Mouse (Mus musculus) kidney, embryonic 16.5 days (tissue): ENCODE data around the gene Morn1. TPM values are rescaled to one million over a fixed set of nuclear protein-coding genes. Genes with fewer than 3 reads are reported as not detected.

Experiments
- ATAC-seq: fragments of 200-750 bp; cut with Nextera tagmentation; 2 replicates; pipeline ENCODE4 v1.8.0; 2017; ENCODE audit warnings: moderate TSS enrichment; ENCODE audit not compliant: low FRiP score, low TSS enrichment
- H3K27ac ChIP-seq: fragments of 300-500 bp; sonication (generic); 2 replicates; pipeline ENCODE4 v1.5.1; 2014; ENCODE audit warnings: low read length
- H3K27me3 ChIP-seq: fragments of 300-500 bp; sonication (generic); 2 replicates; pipeline ENCODE4 v1.6.1; 2014; ENCODE audit warnings: low read length, control low read depth, mixed read lengths; ENCODE audit not compliant: insufficient read depth
- H3K36me3 ChIP-seq: fragments of 300-500 bp; sonication (generic); 2 replicates; pipeline ENCODE4 v1.6.1; 2014; ENCODE audit warnings: low read length, control low read depth, mixed read lengths; ENCODE audit not compliant: insufficient read depth
- H3K4me1 ChIP-seq: fragments of 300-500 bp; sonication (generic); 2 replicates; pipeline ENCODE4 v1.6.1; 2014; ENCODE audit warnings: low read length, control low read depth, mixed read lengths; ENCODE audit not compliant: insufficient read depth
- H3K4me2 ChIP-seq: fragments of 300-500 bp; sonication (generic); replicated peaks from 2 replicates; pipeline ENCODE4 v1.6.1; 2014; ENCODE audit warnings: low read depth, low read length
- H3K4me3 ChIP-seq: fragments of 300-500 bp; sonication (generic); 2 replicates; pipeline ENCODE4 v1.5.1; 2014; ENCODE audit warnings: mild to moderate bottlenecking, low read length
- H3K9ac ChIP-seq: fragments of 300-500 bp; sonication (generic); replicated peaks from 2 replicates; pipeline ENCODE4 v1.6.1; 2014; ENCODE audit warnings: low read length
- H3K9me3 ChIP-seq: fragments of 300-500 bp; sonication (generic); 2 replicates; pipeline ENCODE4 v1.6.1; 2016; ENCODE audit warnings: low read length, control low read depth
- WGBS: fragments of 180-500 bp; shearing (Covaris S2); extraction: QIAGEN DNeasy Blood & Tissue Kit; methylation state at CpG from one replicate; pipeline ENCODE4 v1.1.7; 2014; 5-methylcytosine and 5-hydroxymethylcytosine counted together
- polyA plus RNA-seq: library from polyadenylated mRNA; unstranded; fragments of >200 nt; fragmentation: Nextera tagmentation; extraction: Ambion mirVana; gene quantifications from 2 replicates; pipeline ENCODE4 v1.2.1, GENCODE M21; 2015

The Morn1 gene
- polyA plus RNA-seq, 1 experiment from 2014 or later, result 7.0 TPM

DNA sequence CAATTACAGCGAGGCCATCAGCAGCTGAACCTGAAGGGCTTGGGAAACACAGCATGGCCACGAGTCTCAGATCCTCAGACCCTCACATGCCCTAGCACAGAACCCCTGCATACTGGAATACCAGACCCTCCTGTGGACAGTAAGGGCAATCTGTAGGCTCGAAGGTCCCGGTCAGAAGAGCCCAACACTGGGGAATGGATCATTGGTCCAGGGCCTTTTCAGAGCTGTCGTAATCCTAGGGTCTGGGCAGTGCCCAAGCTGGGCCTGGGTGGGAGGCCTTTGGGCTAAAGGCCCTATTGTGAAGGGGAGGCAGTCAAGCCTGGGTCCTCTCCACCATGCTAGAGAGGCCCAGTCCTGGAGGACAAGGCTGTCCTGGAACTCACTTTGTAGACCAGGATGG lies 56.5 kb downstream of the Morn1 start:
- Histone ChIP-seq H3K36me3 (no peaks in the 10 kb centered on the region), H3K9ac (no peak overlapping the region), H3K27me3 (no peaks in the 10 kb centered on the region), H3K9me3 (no peaks in the 10 kb centered on the region), H3K4me3 (no peak overlapping the region), H3K27ac (no peak overlapping the region), H3K4me2 (no peak overlapping the region), H3K4me1 (peaks cover 48% of the 10 kb centered on the region)
- no peak for ATAC-seq
- 91% methylated on average over 5 of the region's 5 CpGs for WGBS

DNA sequence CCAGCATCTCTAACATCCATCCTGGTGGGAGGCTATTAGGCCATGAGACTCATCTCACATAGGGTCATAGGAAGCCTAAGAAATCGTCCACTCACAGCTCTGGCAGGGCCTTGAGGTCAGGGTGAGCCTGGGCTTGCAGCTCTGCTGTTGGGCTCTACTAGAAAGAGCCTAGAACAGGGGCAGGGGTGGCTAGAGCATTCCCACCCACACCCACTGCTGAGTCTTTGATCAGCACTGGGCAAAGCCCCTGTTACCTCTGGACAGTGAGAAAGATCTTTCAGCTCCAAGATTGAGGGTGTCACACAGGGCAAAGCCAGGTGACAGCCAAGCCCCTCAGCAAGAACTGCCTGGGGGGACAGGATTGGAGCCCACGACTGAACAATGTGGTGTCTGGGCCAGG lies 57.0 kb downstream of the Morn1 start:
- no peaks in the 10 kb centered on the region for H3K9me3 ChIP-seq
- no peak for ATAC-seq
- WGBS, result 46% methylated on average over 2 of the region's 2 CpGs
- H3K27ac ChIP-seq, result peak overlapping the region; percentile 91
- H3K36me3 ChIP-seq, result no peaks in the 10 kb centered on the region
- no peak overlapping the region for H3K4me2 ChIP-seq
- peaks cover 43% of the 10 kb centered on the region for H3K4me1 ChIP-seq
- H3K4me3 ChIP-seq, result no peak overlapping the region
- no peaks in the 10 kb centered on the region for H3K27me3 ChIP-seq
- peak overlapping the region; percentile 31; the same call in 1 of the 2 replicates for H3K9ac ChIP-seq

- peak overlapping the region; percentile 39 for H3K9ac ChIP-seq
- H3K4me1 ChIP-seq, result peaks cover 43% of the 10 kb centered on the region
- H3K27ac ChIP-seq, result peak overlapping the region; percentile 91
- H3K4me3 ChIP-seq, result no peak overlapping the region
- no peaks in the 10 kb centered on the region for H3K27me3 ChIP-seq
- no peaks in the 10 kb centered on the region for H3K9me3 ChIP-seq
- 46% methylated on average over 12 of the region's 12 CpGs for WGBS
- no peaks in the 10 kb centered on the region for H3K36me3 ChIP-seq
- no peak overlapping the region for H3K4me2 ChIP-seq
- ATAC-seq, result peak; percentile 60
Observed at GRCm38 (mm10) chr4:155143871-155144502, 57.6 kb downstream of the Morn1 start.

DNA sequence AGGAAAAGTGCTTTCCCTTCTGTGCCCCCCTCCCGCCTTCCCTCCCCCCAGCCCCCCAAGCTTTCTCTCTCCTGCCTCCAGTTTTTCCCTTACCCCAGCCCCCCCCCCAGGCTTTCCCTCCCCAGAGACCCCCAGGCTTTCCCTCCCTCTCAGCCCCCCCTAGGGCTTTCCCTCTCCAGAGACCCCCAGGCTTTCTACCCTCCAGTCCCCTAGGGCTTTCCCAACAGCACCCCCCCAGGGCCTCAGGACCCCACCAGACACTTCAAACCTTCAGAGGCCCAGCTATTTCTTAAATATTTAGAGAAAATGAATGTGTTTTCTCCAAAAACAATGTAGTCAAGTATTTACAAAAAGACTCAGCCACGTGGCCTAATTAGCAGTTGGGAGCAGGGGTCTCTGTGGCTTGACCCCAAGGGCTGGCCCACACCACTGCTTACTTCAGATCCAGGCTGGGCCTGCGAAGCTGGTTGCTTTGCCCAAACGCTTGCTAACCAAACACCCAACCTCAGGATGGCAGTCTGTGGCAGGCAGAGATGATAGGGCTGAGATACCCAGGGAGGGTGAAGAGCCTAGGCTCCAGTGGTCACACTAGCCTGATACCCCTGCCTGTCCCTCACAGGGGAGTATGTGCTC lies 58.3 kb downstream of the Morn1 start:
- peak overlapping the region; percentile 39; the same call in 1 of the 2 replicates for H3K9ac ChIP-seq
- no peaks in the 10 kb centered on the region for H3K9me3 ChIP-seq
- H3K4me2 ChIP-seq, result no peak overlapping the region
- peak overlapping the region; percentile 91 for H3K27ac ChIP-seq
- WGBS, result 48% methylated on average over 4 of the region's 4 CpGs
- H3K27me3 ChIP-seq, result no peaks in the 10 kb centered on the region
- H3K4me3 ChIP-seq, result no peak overlapping the region
- peaks cover 50% of the 10 kb centered on the region for H3K4me1 ChIP-seq
- no peaks in the 10 kb centered on the region for H3K36me3 ChIP-seq
- no peak for ATAC-seq

DNA sequence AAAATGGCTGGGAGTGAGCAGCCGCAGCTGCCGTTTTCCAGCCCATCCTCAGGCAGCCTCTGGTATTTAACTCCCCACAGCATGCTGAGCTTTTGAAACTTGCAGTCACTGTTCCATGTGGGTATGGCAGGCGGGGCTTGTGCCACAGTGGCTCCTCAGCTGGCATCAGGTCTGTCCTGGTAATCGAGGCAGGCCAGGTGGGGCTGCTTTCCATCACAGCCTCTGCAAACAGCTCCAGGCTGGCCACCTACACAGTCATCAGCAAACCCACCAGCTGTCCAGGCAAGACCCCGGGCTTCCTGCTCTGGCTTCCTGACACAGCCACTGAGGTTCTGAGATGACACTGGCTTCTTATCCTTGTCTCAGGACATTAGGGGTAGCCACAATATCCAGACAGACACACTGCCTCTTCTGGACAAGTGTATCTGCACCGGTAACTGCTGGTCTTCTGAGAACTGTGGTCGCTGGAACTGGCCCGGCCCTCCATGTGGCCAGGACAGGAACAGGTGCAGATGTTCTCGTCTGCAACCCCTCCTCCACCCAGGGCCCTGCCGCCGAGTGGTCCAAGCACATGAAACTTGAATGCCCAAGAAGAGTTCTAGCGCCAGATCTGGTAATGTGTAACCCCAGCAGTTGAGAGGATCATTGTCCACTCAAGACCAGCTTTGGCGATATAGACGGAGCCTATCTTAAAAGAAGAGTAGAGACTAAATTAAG lies 59.9 kb downstream of the Morn1 start:
- peaks cover 54% of the 10 kb centered on the region for H3K4me1 ChIP-seq
- peak overlapping the region; percentile 47; the same call in 1 of the 2 replicates for H3K27ac ChIP-seq
- ATAC-seq, result no peak
- no peaks in the 10 kb centered on the region for H3K27me3 ChIP-seq
- 61% methylated on average over 14 of the region's 14 CpGs for WGBS
- H3K36me3 ChIP-seq, result no peaks in the 10 kb centered on the region
- H3K4me2 ChIP-seq, result no peak overlapping the region
- no peak overlapping the region for H3K4me3 ChIP-seq
- no peaks in the 10 kb centered on the region for H3K9me3 ChIP-seq
- 0 out of 2 replicates have a peak overlapping the region, but pooled peaks have one; percentile 7 for H3K9ac ChIP-seq

- no peak for ATAC-seq
- Histone ChIP-seq H3K4me1 (peaks cover 62% of the 10 kb centered on the region), H3K4me2 (no peak overlapping the region), H3K36me3 (no peaks in the 10 kb centered on the region), H3K9ac (no peak overlapping the region), H3K4me3 (no peak overlapping the region), H3K9me3 (no peaks in the 10 kb centered on the region), H3K27me3 (no peaks in the 10 kb centered on the region), H3K27ac (peak overlapping the region; percentile 85)
- 82% methylated on average over 4 of the region's 4 CpGs for WGBS
Observed at GRCm38 (mm10) chr4:155148453-155148852, 62.1 kb downstream of the Morn1 start.

- H3K4me2 ChIP-seq, result no peak overlapping the region
- H3K4me1 ChIP-seq, result peaks cover 56% of the 10 kb centered on the region
Observed at GRCm38 (mm10) chr4:155148910-155149698, 62.7 kb downstream of the Morn1 start.

DNA sequence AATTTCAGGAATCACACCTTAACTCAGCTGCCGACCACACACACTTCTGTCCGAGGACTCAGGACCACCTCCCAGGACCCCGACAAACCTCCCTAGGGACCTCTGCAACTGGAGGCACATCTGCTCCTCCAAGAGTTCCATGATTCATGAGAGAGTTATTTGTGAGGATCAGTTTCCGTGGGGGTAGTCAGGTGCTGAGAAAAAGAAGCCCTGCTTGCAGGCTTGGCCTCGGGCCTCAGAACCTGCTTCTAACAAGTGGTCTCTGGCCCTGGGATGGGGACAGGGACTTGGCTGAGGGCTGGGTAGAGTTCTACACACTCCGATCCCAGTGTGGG lies 63.5 kb downstream of the Morn1 start:
- H3K4me3 ChIP-seq, result no peak overlapping the region; the same call in 1 of the 2 replicates
- peak; percentile 4; the same call in 1 of the 2 replicates for ATAC-seq
- H3K27ac ChIP-seq, result peak overlapping the region; percentile 85
- WGBS, result 41% methylated on average over 6 of the region's 6 CpGs
- H3K27me3 ChIP-seq, result no peaks in the 10 kb centered on the region
- H3K4me1 ChIP-seq, result peaks cover 52% of the 10 kb centered on the region
- H3K36me3 ChIP-seq, result peaks cover 8% of the 10 kb centered on the region; the same call in 1 of the 2 replicates
- no peaks in the 10 kb centered on the region for H3K9me3 ChIP-seq
- H3K4me2 ChIP-seq, result peak overlapping the region; percentile 89
- peak overlapping the region; percentile 77; the same call in 1 of the 2 replicates for H3K9ac ChIP-seq

More at GRCm38 (mm10) chr4:155148910-155149698, 62.7 kb downstream of the Morn1 start:
- Histone ChIP-seq H3K27ac (peak overlapping the region; percentile 85), H3K9ac (peak overlapping the region; percentile 44; the same call in 1 of the 2 replicates), H3K36me3 (peaks cover under 1% of the 10 kb centered on the region; the same call in 1 of the 2 replicates), H3K9me3 (no peaks in the 10 kb centered on the region), H3K4me3 (no peak overlapping the region), H3K27me3 (no peaks in the 10 kb centered on the region)
- WGBS, result 58% methylated on average over 8 of the region's 8 CpGs
- ATAC-seq, result peak; percentile 33
